Comparison of ENCODE assay signal across 10 mouse cellular contexts in genomic region chr11:85834386-85834931, GRCm38 (mm10). TPM values are rescaled to one million over a fixed set of nuclear protein-coding genes. Genes with fewer than 3 reads are reported as not detected.
A peak's percentile ranks its signal among the peaks of the same experiment; 100 is the strongest.
DNase-seq lines count a peak whose midpoint lies in the region; ATAC-seq and TF ChIP-seq lines count a peak whose summit lies in the region.
"Had no signal": no experiment of that assay in that cellular context is flagged by ENCODE, and none has a peak within 500 bp of the region (broad histone marks: within the 10 kb centered on the region; RNA-seq: fewer than 3 reads in every experiment).

No protein-coding gene starts in this region.

- intact Hi-C loops in left cerebral cortex, postnatal 25 days (cut with DNase I), result loop anchor here (2.0 kb wide), 1 partner anchor 58 kb away; no protein-coding TSS in a partner anchor

- H3K27me3 ChIP-seq in kidney, embryonic 14.5 days (ENCODE audit: control insufficient read depth, insufficient read depth, low read length), result peaks cover 34% of the 10 kb centered on the region; the same call in 1 of the 2 replicates
- peaks cover 96% of the 10 kb centered on the region for H3K27me3 ChIP-seq in neural tube, embryonic 12.5 days (replicated peaks)

- peak overlapping the region; percentile 78 for H3K4me2 ChIP-seq in kidney, embryonic 14.5 days (replicated peaks; ENCODE audit: low read depth, low read length)
- peak overlapping the region; percentile 72 for H3K4me2 ChIP-seq in neural tube, embryonic 12.5 days (replicated peaks)

- WGBS in lung, adult 2 months, result 41% methylated on average over 17 of the region's 17 CpGs
- 7% methylated on average over 17 of the region's 17 CpGs for WGBS in kidney, embryonic 14.5 days
- 3% methylated on average over 17 of the region's 17 CpGs for WGBS in neural tube, embryonic 12.5 days

- DNase-seq in lung, adult 2 months, result no peak
- no peak for DNase-seq in lung, adult 18-20 months
- no peak for DNase-seq in left cerebral cortex, postnatal 25 days (ENCODE audit: low spot score in 2 of 2)
- DNase-seq in spleen, postnatal 10 days (ENCODE audit: low spot score in 2 of 2), result no peak
- DNase-seq: thymus, postnatal 14 days had no signal

- peak; percentile 16; the same call in 1 of the 2 replicates for TF ChIP-seq POLR2A in lung, adult 2 months (IDR thresholded peaks at IDR 0.05; ENCODE audit: borderline replicate concordance, extremely low read depth, low read depth, low read length)
- no peak for TF ChIP-seq POLR2A in embryonic fibroblast, embryonic 13.5 days (IDR thresholded peaks at IDR 0.05; ENCODE audit: low read depth, low read length)

- peak overlapping the region; percentile 97 for H3K9ac ChIP-seq in kidney, embryonic 14.5 days (ENCODE audit: low read depth, low read length)
- peak overlapping the region; percentile 65 for H3K9ac ChIP-seq in neural tube, embryonic 12.5 days

- no peak for TF ChIP-seq CTCF in lung, adult 2 months (IDR thresholded peaks at IDR 0.05; ENCODE audit: insufficient read depth, low read length)
- TF ChIP-seq CTCF in embryonic fibroblast, embryonic 13.5 days (IDR thresholded peaks at IDR 0.05; ENCODE audit: borderline replicate concordance, insufficient read depth, low read length), result no peak

- ATAC-seq in kidney, embryonic 14.5 days (ENCODE audit: low FRiP score, low TSS enrichment), result no peak
- no peak for ATAC-seq in neural tube, embryonic 12.5 days (ENCODE audit: low FRiP score, low read depth)

- H3K4me3 ChIP-seq in lung, adult 2 months (replicated peaks; ENCODE audit: extremely low read depth, low read depth, low read length), result peak overlapping the region; percentile 71
- H3K4me3 ChIP-seq in embryonic fibroblast, embryonic 13.5 days (ENCODE audit: insufficient read depth, low read length), result peak overlapping the region; percentile 58
- peak overlapping the region; percentile 73 for H3K4me3 ChIP-seq in kidney, embryonic 14.5 days (ENCODE audit: low read length)
- peak overlapping the region; percentile 46 for H3K4me3 ChIP-seq in neural tube, embryonic 12.5 days
- H3K4me3 ChIP-seq: layer of hippocampus, adult 2 months had no signal

- H3K27ac ChIP-seq in embryonic fibroblast, embryonic 13.5 days (ENCODE audit: insufficient read depth, low read length), result no peak overlapping the region
- H3K27ac ChIP-seq in kidney, embryonic 14.5 days (ENCODE audit: low read depth, low read length), result peak overlapping the region; percentile 88
- H3K27ac ChIP-seq in neural tube, embryonic 12.5 days, result no peak overlapping the region
- H3K27ac ChIP-seq: layer of hippocampus, adult 2 months had no signal

- no peaks in the 10 kb centered on the region for H3K9me3 ChIP-seq in kidney, embryonic 14.5 days (ENCODE audit: control insufficient read depth, low read length)
- H3K9me3 ChIP-seq in neural tube, embryonic 12.5 days, result no peaks in the 10 kb centered on the region

- no peaks in the 10 kb centered on the region; the same call in 1 of the 2 replicates for H3K4me1 ChIP-seq in lung, adult 2 months (ENCODE audit: control insufficient read depth, insufficient read depth, low read length)
- peaks cover 3% of the 10 kb centered on the region; the same call in 1 of the 2 replicates for H3K4me1 ChIP-seq in embryonic fibroblast, embryonic 13.5 days (ENCODE audit: control insufficient read depth, insufficient read depth, low read length)
- peaks cover 15% of the 10 kb centered on the region for H3K4me1 ChIP-seq in kidney, embryonic 14.5 days (ENCODE audit: control insufficient read depth, insufficient read depth, low read length)
- H3K4me1 ChIP-seq in neural tube, embryonic 12.5 days, result peaks cover 34% of the 10 kb centered on the region

- H3K36me3 ChIP-seq in kidney, embryonic 14.5 days (ENCODE audit: control insufficient read depth, insufficient read depth, low read length), result peaks cover 30% of the 10 kb centered on the region
- no peaks in the 10 kb centered on the region for H3K36me3 ChIP-seq in neural tube, embryonic 12.5 days

RNA-seq across cellular contexts. Expression of gene Tbx2, which starts 2.1 kb away (rescaled TPM):
- 257 and 302 TPM in 2 replicates for polyA plus RNA-seq in lung, adult 2 months (2012; rRNA removed)
- 2.2 and 3.0 TPM in 2 replicates for polyA plus RNA-seq in embryonic fibroblast, embryonic 13.5 days (2011; ENCODE audit: insufficient read length, low read depth, missing spikeins)
- polyA plus RNA-seq in kidney, embryonic 14.5 days (2014; fragmentation: Nextera tagmentation; extraction: Ambion mirVana), result 18.2 and 19.8 TPM in 2 replicates
- 4.7 and 5.3 TPM in 2 replicates for polyA plus RNA-seq in neural tube, embryonic 12.5 days (2016; fragmentation: Nextera tagmentation; extraction: Ambion mirVana)
- 1 to 10 TPM; 1.8 to 2.2 TPM for total RNA-seq in left cerebral cortex, postnatal 25 days (2021)

RNA-seq across cellular contexts. Expression of gene Gm11444, which starts 15.7 kb away (rescaled TPM):
- not detected in 2 replicates for polyA plus RNA-seq in lung, adult 2 months (2012; rRNA removed)
- polyA plus RNA-seq in embryonic fibroblast, embryonic 13.5 days (2011; ENCODE audit: insufficient read length, low read depth, missing spikeins), result not detected in 2 replicates
- not detected in 2 replicates for polyA plus RNA-seq in kidney, embryonic 14.5 days (2014; fragmentation: Nextera tagmentation; extraction: Ambion mirVana)
- not detected in 2 replicates for polyA plus RNA-seq in neural tube, embryonic 12.5 days (2016; fragmentation: Nextera tagmentation; extraction: Ambion mirVana)
- not detected for total RNA-seq in left cerebral cortex, postnatal 25 days (2021)
- total RNA-seq: layer of hippocampus, adult 2 months had no signal
- polyA plus RNA-seq: myocyte had no signal

RNA-seq across cellular contexts. Expression of gene Tbx4, which starts 51.8 kb away (rescaled TPM):
- polyA plus RNA-seq in lung, adult 2 months (2012; rRNA removed), result 79.5 and 80.4 TPM in 2 replicates
- polyA plus RNA-seq in embryonic fibroblast, embryonic 13.5 days (2011; ENCODE audit: insufficient read length, low read depth, missing spikeins), result 2.8 and 12.0 TPM in 2 replicates
- polyA plus RNA-seq in kidney, embryonic 14.5 days (2014; fragmentation: Nextera tagmentation; extraction: Ambion mirVana), result 0.06 TPM in 1 of 2 replicates, not detected in the other
- 0.39 and 0.61 TPM in 2 replicates for polyA plus RNA-seq in neural tube, embryonic 12.5 days (2016; fragmentation: Nextera tagmentation; extraction: Ambion mirVana)
- under 1 TPM; 0.23 to 0.32 TPM for total RNA-seq in left cerebral cortex, postnatal 25 days (2021)

Comparison
In these comparisons a context has a peak if more than half of its experiments do, and no peak if none do; other contexts are left out.
1. RNA of gene Tbx2, which starts 2.1 kb away (polyA plus RNA-seq): 257 to 302 TPM in lung, adult 2 months; 18.2 to 19.8 TPM in kidney, embryonic 14.5 days, 4.7 to 5.3 TPM in neural tube, embryonic 12.5 days and 2.2 to 3.0 TPM in embryonic fibroblast, embryonic 13.5 days; every median in the first group is over 10 times any median in the second.
2. Peak in every context shown above with its lines, with median percentiles within 50 percentile points of each other: H3K4me3 ChIP-seq.